Mouse (Mus musculus) intestine, embryonic 16.5 days (tissue): ENCODE measurements around the gene Itga1. TPM values are rescaled to one million over a fixed set of nuclear protein-coding genes. Genes with fewer than 3 reads are reported as not detected.

Experiments used
- ATAC-seq: fragments of 200-750 bp; cut with Nextera tagmentation; 2 replicates; pipeline ENCODE4 v1.8.0; 2017; ENCODE audit warnings: moderate TSS enrichment, moderate library complexity
- H3K27ac ChIP-seq: fragments of 300-500 bp; sonication (generic); 2 replicates; pipeline ENCODE4 v1.5.1; 2014; ENCODE audit warnings: mild to moderate bottlenecking, low read length
- H3K27me3 ChIP-seq: fragments of 300-500 bp; sonication (generic); replicated peaks from 2 replicates; pipeline ENCODE4 v1.6.1; 2014; ENCODE audit warnings: low read length, control low read depth, mixed read lengths; ENCODE audit not compliant: control insufficient read depth, insufficient read depth
- H3K36me3 ChIP-seq: fragments of 300-500 bp; sonication (generic); 2 replicates; pipeline ENCODE4 v1.6.1; 2014; ENCODE audit warnings: low read length, control low read depth; ENCODE audit not compliant: control insufficient read depth, insufficient read depth
- H3K4me1 ChIP-seq: fragments of 300-500 bp; sonication (generic); 2 replicates; pipeline ENCODE4 v1.6.1; 2014; ENCODE audit warnings: low read length, control low read depth, mixed read lengths; ENCODE audit not compliant: control insufficient read depth, insufficient read depth
- H3K4me2 ChIP-seq: fragments of 300-500 bp; sonication (generic); 2 replicates; pipeline ENCODE4 v1.6.1; 2014; ENCODE audit warnings: low read depth, low read length, control low read depth
- H3K4me3 ChIP-seq: fragments of 300-500 bp; sonication (generic); 2 replicates; pipeline ENCODE4 v1.5.1; 2014; ENCODE audit warnings: mild to moderate bottlenecking, low read length
- H3K9ac ChIP-seq: fragments of 300-500 bp; sonication (generic); 2 replicates; pipeline ENCODE4 v1.6.1; 2014; ENCODE audit warnings: low read depth, low read length
- H3K9me3 ChIP-seq: fragments of 300-500 bp; sonication (generic); 2 replicates; pipeline ENCODE4 v1.6.1; 2016; ENCODE audit warnings: low read length, control low read depth; ENCODE audit not compliant: control insufficient read depth
- WGBS: fragments of 180-500 bp; shearing (Covaris S2); extraction: QIAGEN DNeasy Blood & Tissue Kit; methylation state at CpG from one replicate; pipeline ENCODE4 v1.1.7; 2014; 5-methylcytosine and 5-hydroxymethylcytosine counted together
- polyA plus RNA-seq: library from polyadenylated mRNA; unstranded; fragments of >200 nt; fragmentation: Nextera tagmentation; extraction: Ambion mirVana; gene quantifications from 2 replicates; pipeline ENCODE4 v1.2.1, GENCODE M21; 2015

The Itga1 gene
- polyA plus RNA-seq, 1 experiment from 2014 or later = 15.4 TPM

- Histone ChIP-seq H3K36me3 (peaks cover 6% of the 10 kb centered on the region), H3K4me3 (peak overlapping the region; percentile 68), H3K9ac (peak overlapping the region; percentile 82; the same call in 1 of the 2 replicates), H3K9me3 (no peaks in the 10 kb centered on the region), H3K27ac (peak overlapping the region; percentile 94), H3K27me3 (no peaks in the 10 kb centered on the region), H3K4me2 (peak overlapping the region; percentile 95), H3K4me1 (peaks cover 26% of the 10 kb centered on the region)
- no peak for ATAC-seq
- WGBS = 52% methylated on average over 9 of the region's 9 CpGs
These were observed 10.8 kb downstream of the Itga1 start for GRCm38 (mm10) chr13:115090977-115091445.

DNA sequence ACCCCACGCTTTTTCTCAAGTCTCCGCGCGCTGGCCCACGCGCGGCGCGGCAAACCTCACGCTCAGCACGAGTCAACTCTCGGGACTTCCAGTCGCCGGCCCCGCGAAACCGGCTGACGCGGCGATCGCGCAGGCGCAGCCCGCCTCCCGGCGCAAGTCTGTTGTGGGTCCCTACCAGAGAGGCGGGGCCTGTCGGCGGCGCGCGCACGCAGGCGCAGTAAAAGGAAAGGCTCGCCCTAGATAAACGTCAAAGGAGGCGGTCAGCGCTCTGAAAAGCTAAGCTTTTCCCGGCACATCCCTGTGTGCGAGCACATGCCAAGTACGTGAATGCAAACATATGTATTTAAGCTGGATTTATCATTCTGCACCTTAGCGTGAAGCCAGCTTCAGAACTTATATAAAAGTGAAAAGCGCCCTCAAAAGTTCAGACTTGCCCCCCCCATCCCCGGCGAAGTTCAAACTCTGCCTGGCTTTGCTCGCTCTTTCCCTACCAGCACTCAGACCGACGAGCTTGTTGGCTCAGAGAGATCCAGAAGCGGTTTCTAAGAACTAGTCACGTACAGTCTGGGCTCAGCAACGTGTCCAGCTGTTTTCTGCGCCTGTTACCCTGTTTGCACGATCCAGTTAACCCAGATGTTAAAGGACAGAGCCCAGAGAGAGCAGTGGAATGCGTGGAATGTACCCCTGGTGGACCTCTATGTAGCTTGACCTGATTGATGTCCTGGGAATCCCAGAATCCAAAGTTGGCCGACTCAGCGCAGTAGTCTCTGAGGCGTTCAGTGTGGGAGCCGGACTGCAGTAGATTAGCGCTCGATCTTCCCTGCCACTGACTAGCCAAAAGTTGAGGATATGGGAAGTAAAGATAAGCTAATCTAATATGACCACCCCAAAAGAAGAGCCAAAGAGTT is 11.4 kb downstream of the Itga1 start, which contains the start of gene Pelo:
Gene Pelo, minus strand, starts transcription at position 118 of the 908 bp plus-strand sequence.
- peaks cover 26% of the 10 kb centered on the region for H3K4me1 ChIP-seq
- peak; percentile 96 for ATAC-seq
- peak within 1 kb of the TSS; percentile 82 for H3K9ac ChIP-seq
- H3K36me3 ChIP-seq = peaks cover 6% of the 10 kb centered on the region
- peak within 1 kb of the TSS; percentile 94 for H3K27ac ChIP-seq
- H3K4me3 ChIP-seq = peak within 1 kb of the TSS; percentile 68
- WGBS = under 1% methylated on average over 60 of the region's 60 CpGs
- H3K27me3 ChIP-seq = no peaks in the 10 kb centered on the region
- H3K4me2 ChIP-seq = peak within 1 kb of the TSS; percentile 95
- no peaks in the 10 kb centered on the region for H3K9me3 ChIP-seq

GRCm38 (mm10) chr13:115089395-115090025 is 12.3 kb downstream of the Itga1 start:
- peak overlapping the region; percentile 95 for H3K4me2 ChIP-seq
- H3K4me1 ChIP-seq = peaks cover 26% of the 10 kb centered on the region
- no peaks in the 10 kb centered on the region for H3K27me3 ChIP-seq
- H3K36me3 ChIP-seq = peaks cover 6% of the 10 kb centered on the region
- ATAC-seq = peak; percentile 59
- H3K9ac ChIP-seq = peak overlapping the region; percentile 82
- H3K4me3 ChIP-seq = peak overlapping the region; percentile 68
- WGBS = 6% methylated on average over 32 of the region's 35 CpGs
- H3K9me3 ChIP-seq = no peaks in the 10 kb centered on the region
- H3K27ac ChIP-seq = peak overlapping the region; percentile 94

- Histone ChIP-seq H3K9me3 (no peaks in the 10 kb centered on the region), H3K9ac (peak overlapping the region; percentile 82), H3K4me1 (peaks cover 26% of the 10 kb centered on the region), H3K4me3 (peak overlapping the region; percentile 68), H3K27ac (peak overlapping the region; percentile 94; the same call in 1 of the 2 replicates), H3K27me3 (no peaks in the 10 kb centered on the region), H3K4me2 (peak overlapping the region; percentile 95), H3K36me3 (peaks cover 6% of the 10 kb centered on the region)
- whole genome bisulfite sequencing = 51% methylated on average over 11 of the region's 11 CpGs
- no peak for ATAC-seq
These were observed 12.8 kb downstream of the Itga1 start for GRCm38 (mm10) chr13:115089020-115089394.

DNA sequence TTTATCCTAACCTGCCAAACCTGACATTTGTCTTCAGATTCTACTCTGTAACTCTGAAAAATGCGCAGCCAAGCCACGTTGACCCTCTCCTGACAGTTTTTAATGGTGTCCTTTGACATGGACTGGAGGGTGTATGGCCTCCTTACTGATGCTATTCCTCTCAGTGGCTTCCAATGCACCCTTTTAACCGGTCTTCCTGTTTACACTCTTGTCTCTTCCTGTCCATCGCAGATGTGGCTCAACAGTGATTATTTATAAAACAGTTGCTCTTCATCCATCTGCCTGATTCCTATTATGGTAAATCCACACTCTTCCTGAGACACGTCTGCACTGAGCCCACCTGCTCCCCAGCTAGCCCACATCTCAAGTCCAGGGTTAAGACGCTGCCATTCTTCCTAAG is 15.8 kb downstream of the Itga1 start:
- Histone ChIP-seq H3K4me1 (peaks cover 24% of the 10 kb centered on the region), H3K27ac (no peak overlapping the region), H3K9me3 (no peaks in the 10 kb centered on the region), H3K4me3 (no peak overlapping the region), H3K9ac (no peak overlapping the region), H3K4me2 (no peak overlapping the region), H3K36me3 (peaks cover 6% of the 10 kb centered on the region), H3K27me3 (no peaks in the 10 kb centered on the region)
- no peak for ATAC-seq
- 73% methylated on average over 6 of the region's 6 CpGs for WGBS

- Histone ChIP-seq H3K4me2 (no peak overlapping the region), H3K4me3 (no peak overlapping the region), H3K27ac (no peak overlapping the region), H3K36me3 (no peaks in the 10 kb centered on the region), H3K4me1 (0 out of 2 replicates have a peak, but pooled peaks cover 4% of the 10 kb centered on the region), H3K9me3 (no peaks in the 10 kb centered on the region), H3K9ac (no peak overlapping the region), H3K27me3 (no peaks in the 10 kb centered on the region)
- ATAC-seq = no peak
- 63% methylated on average over 7 of the region's 7 CpGs for WGBS
These were observed 19.4 kb downstream of the Itga1 start for GRCm38 (mm10) chr13:115082339-115082738.

GRCm38 (mm10) chr13:115079996-115080585 is 21.7 kb downstream of the Itga1 start:
- Histone ChIP-seq H3K4me2 (no peak overlapping the region), H3K4me3 (no peak overlapping the region), H3K9me3 (no peaks in the 10 kb centered on the region), H3K9ac (no peak overlapping the region), H3K4me1 (no peaks in the 10 kb centered on the region), H3K36me3 (no peaks in the 10 kb centered on the region), H3K27me3 (no peaks in the 10 kb centered on the region), H3K27ac (no peak overlapping the region)
- ATAC-seq = no peak
- 80% methylated on average over 3 of the region's 3 CpGs for WGBS

GRCm38 (mm10) chr13:115078997-115079685 is 22.6 kb downstream of the Itga1 start:
- H3K9me3 ChIP-seq = no peaks in the 10 kb centered on the region
- H3K9ac ChIP-seq = no peak overlapping the region
- no peak overlapping the region for H3K27ac ChIP-seq
- no peaks in the 10 kb centered on the region for H3K4me1 ChIP-seq
- 81% methylated on average over 6 of the region's 6 CpGs for WGBS
- no peaks in the 10 kb centered on the region for H3K36me3 ChIP-seq
- H3K4me2 ChIP-seq = no peak overlapping the region
- no peak for ATAC-seq
- H3K4me3 ChIP-seq = no peak overlapping the region
- no peaks in the 10 kb centered on the region for H3K27me3 ChIP-seq
